Mouse (Mus musculus) megakaryocyte, embryonic 14.5 days (primary cell): ENCODE data around the gene Rbms3. TPM values are rescaled to one million over a fixed set of nuclear protein-coding genes. Genes with fewer than 3 reads are reported as not detected.

Experiments used
- H3K27me3 ChIP-seq: replicated peaks from 2 replicates; pipeline ENCODE3; 2012; ENCODE audit warnings: inconsistent platforms
- H3K36me3 ChIP-seq: replicated peaks from 2 replicates; pipeline ENCODE3; 2012; ENCODE audit warnings: low read length, inconsistent platforms, mixed read lengths
- H3K4me1 ChIP-seq: 2 replicates; pipeline ENCODE4 v1.6.1; 2012; ENCODE audit warnings: inconsistent platforms
- H3K4me3 ChIP-seq: replicated peaks from 2 replicates; pipeline ENCODE3; 2012; ENCODE audit warnings: moderate library complexity, mild to moderate bottlenecking, inconsistent platforms
- H3K9me3 ChIP-seq: 2 replicates; pipeline ENCODE4 v1.6.1; 2012; ENCODE audit warnings: inconsistent platforms
- FLI1 ChIP-seq: IDR thresholded peaks from 2 replicates; pipeline ENCODE4 v1.6.1; 2012; ENCODE audit warnings: low read length, inconsistent platforms, mixed read lengths
- GATA1 ChIP-seq: IDR thresholded peaks from 3 replicates; pipeline ENCODE4 v1.6.1; 2012; ENCODE audit warnings: mixed read lengths, low read length, inconsistent platforms, borderline replicate concordance
- polyA plus RNA-seq: library from polyadenylated mRNA; stranded (reverse); fragments of >175 nt; gene quantifications from 2 replicates; pipeline ENCODE4 v1.2.3, GENCODE M21; 2012; ENCODE audit warnings: low replicate concordance; ENCODE audit not compliant: insufficient read depth

The Rbms3 gene
- polyA plus RNA-seq, 1 experiment = not detected

- peaks cover 19% of the 10 kb centered on the region for H3K9me3 ChIP-seq
- no peaks in the 10 kb centered on the region for H3K36me3 ChIP-seq
- H3K27me3 ChIP-seq = no peaks in the 10 kb centered on the region
- no peak overlapping the region for H3K4me3 ChIP-seq
- TF ChIP-seq FLI1 = no peak
- no peak for TF ChIP-seq GATA1
- no peaks in the 10 kb centered on the region for H3K4me1 ChIP-seq
Observed at GRCm38 (mm10) chr9:116531121-116531520, 1098.6 kb downstream of the Rbms3 start.

- H3K4me1 ChIP-seq = no peaks in the 10 kb centered on the region
- H3K27me3 ChIP-seq = no peaks in the 10 kb centered on the region
- TF ChIP-seq FLI1 = no peak
- TF ChIP-seq GATA1 = no peak
- no peak overlapping the region for H3K4me3 ChIP-seq
- peaks cover 9% of the 10 kb centered on the region; the same call in 1 of the 2 replicates for H3K9me3 ChIP-seq
- H3K36me3 ChIP-seq = no peaks in the 10 kb centered on the region
Observed at GRCm38 (mm10) chr9:116524386-116524785, 1105.3 kb downstream of the Rbms3 start.
